Mouse (Mus musculus): ENCODE data around the gene Dkkl1. TPM values are rescaled to one million over a fixed set of nuclear protein-coding genes. Genes with fewer than 3 reads are reported as not detected.

Dkkl1 gene
- total and polyA plus RNA-seq, 3 experiments: 9.2 to 32.0 TPM; not detected in 1

DNA sequence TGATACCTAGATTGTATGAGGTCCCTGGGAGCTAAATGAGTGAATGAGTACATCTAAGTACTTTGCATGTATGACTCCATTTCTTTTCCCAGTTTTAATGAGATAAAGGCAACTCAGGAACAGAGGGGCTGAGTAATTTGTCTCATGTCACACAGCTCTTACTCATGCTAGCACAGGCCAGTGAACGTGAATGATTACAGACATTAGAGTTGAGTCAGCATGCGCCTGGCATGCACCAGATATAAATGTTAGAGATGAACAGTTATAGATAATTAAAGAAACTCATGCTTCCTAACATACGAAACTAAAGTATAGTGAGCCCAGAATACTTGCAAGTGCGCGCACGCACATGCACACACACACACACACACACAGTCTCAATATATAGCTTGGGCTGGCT, 21.8 kb downstream of the Dkkl1 start (continued):
- TF ChIP-seq E2F4 (IDR thresholded peaks at IDR 0.05; ENCODE audit: borderline replicate concordance, low read depth, low read length): no peak
- TF ChIP-seq CHD2 (IDR thresholded peaks at IDR 0.05; ENCODE audit: low read length): no peak
- peak; percentile 80 to 85 for TF ChIP-seq EP300 (IDR thresholded peaks at IDR 0.05; ENCODE audit: low read depth in 1 of 2, low read length in 2 of 2)
- 0 out of 2 replicates have a peak, but pooled peaks have one; percentile 28 for TF ChIP-seq BHLHE40 (IDR thresholded peaks at IDR 0.05; ENCODE audit: borderline replicate concordance, low read depth, low read length)
- no peak for TF ChIP-seq SIN3A (IDR thresholded peaks at IDR 0.05; ENCODE audit: low read length)
- TF ChIP-seq MYB (IDR thresholded peaks at IDR 0.05; ENCODE audit: low read depth, low read length): 0 out of 2 replicates have a peak, but pooled peaks have one; percentile 34
- no peak for TF ChIP-seq POLR2AphosphoS2 (IDR thresholded peaks at IDR 0.05; ENCODE audit: low read length)
- TF ChIP-seq ZC3H11A (IDR thresholded peaks at IDR 0.05; ENCODE audit: low read depth, low read length): no peak
- TF ChIP-seq CTCF (IDR thresholded peaks at IDR 0.05 in 2 of 3, conservative IDR thresholded peaks at IDR 0.05 in 1 of 3; ENCODE audit: control insufficient read depth in 1 of 3, insufficient read depth in 1 of 3, low read depth in 2 of 3, low read length in 3 of 3, poor library complexity in 1 of 3, severe bottlenecking in 1 of 3): no peak
- TF ChIP-seq MAX (IDR thresholded peaks at IDR 0.05; ENCODE audit: low read length): peak; percentile 69; the same call in 1 of the 2 replicates

GRCm38 (mm10) chr7:45189600-45189999, 22.3 kb downstream of the Dkkl1 start:
- no peaks in the 10 kb centered on the region for H3K27me3 ChIP-seq (ENCODE audit: control insufficient read depth in 1 of 2, insufficient read depth in 2 of 2, low read length in 2 of 2)
- H3K27ac ChIP-seq (ENCODE audit: control insufficient read depth, low read depth, low read length): peak overlapping the region; percentile 5; the same call in 1 of the 2 replicates
- peaks cover 26 to 41% of the 10 kb centered on the region in 2 experiments for H3K4me1 ChIP-seq (ENCODE audit: control insufficient read depth in 1 of 2, insufficient read depth in 2 of 2, low read length in 2 of 2)
- no peaks in the 10 kb centered on the region for H3K79me2 ChIP-seq (ENCODE audit: control insufficient read depth, insufficient read depth, low read length, poor library complexity)
- TF ChIP-seq HCFC1 (IDR thresholded peaks at IDR 0.05; ENCODE audit: low read depth, low read length) (no peak), POLR2AphosphoS5 (IDR thresholded peaks at IDR 0.05; ENCODE audit: borderline replicate concordance, low read depth, low read length) (no peak), POLR2A (IDR thresholded peaks at IDR 0.05; ENCODE audit: control insufficient read depth in 1 of 2, insufficient read depth in 1 of 2, low read depth in 1 of 2, low read length in 2 of 2, poor library complexity in 1 of 2) (no peak), JUND (IDR thresholded peaks at IDR 0.05; ENCODE audit: low read depth, low read length) (no peak), MAZ (IDR thresholded peaks at IDR 0.05; ENCODE audit: low read depth, low read length) (no peak), BHLHE40 (IDR thresholded peaks at IDR 0.05; ENCODE audit: borderline replicate concordance, low read depth, low read length) (no peak)
- H3K36me3 ChIP-seq (ENCODE audit: control insufficient read depth in 1 of 2, insufficient read depth in 2 of 2, low read length in 2 of 2): peaks cover 0 to 13% of the 10 kb centered on the region in 2 experiments; a peak in 2 of 4 replicates
- DNase-seq (ENCODE audit: low read depth, low spot score): no peak
- no peak overlapping the region for H3K9ac ChIP-seq (ENCODE audit: control insufficient read depth, low read depth, low read length, poor library complexity, severe bottlenecking)
- H3K4me3 ChIP-seq (ENCODE audit: control insufficient read depth in 1 of 2, insufficient read depth in 1 of 2, low read depth in 2 of 2, low read length in 2 of 2): no peak overlapping the region
- H3K9me3 ChIP-seq (replicated peaks; ENCODE audit: insufficient read depth, low read length): no peaks in the 10 kb centered on the region

DNA sequence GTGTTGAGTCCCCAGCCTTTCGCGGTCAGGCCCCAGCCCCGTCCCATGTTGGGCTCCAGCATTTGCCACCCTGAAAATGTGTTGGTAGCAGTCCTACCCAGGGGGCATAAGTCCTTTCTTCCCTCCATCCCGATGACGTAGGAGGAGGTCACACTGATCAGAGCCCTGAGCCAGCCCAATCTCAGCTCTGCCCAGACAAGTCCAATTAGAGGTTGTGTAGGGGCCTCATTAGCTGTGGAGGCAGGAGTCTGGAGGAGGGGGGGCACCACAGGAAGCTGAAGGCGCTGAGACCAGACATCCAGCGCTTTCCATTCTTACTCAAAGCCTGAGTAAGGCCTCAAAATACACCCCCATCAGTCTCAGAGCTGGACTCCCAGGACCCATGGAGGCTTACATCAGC, 26.0 kb downstream of the Dkkl1 start:
- no peak overlapping the region for H3K9ac ChIP-seq (ENCODE audit: control insufficient read depth, low read depth, low read length, poor library complexity, severe bottlenecking)
- H3K79me2 ChIP-seq (ENCODE audit: control insufficient read depth, insufficient read depth, low read length, poor library complexity): no peaks in the 10 kb centered on the region
- no peak overlapping the region for H3K27ac ChIP-seq (ENCODE audit: control insufficient read depth, low read depth, low read length)
- no peak for DNase-seq (ENCODE audit: low read depth, low spot score)
- no peak overlapping the region for H3K4me3 ChIP-seq (ENCODE audit: control insufficient read depth in 1 of 2, insufficient read depth in 1 of 2, low read depth in 2 of 2, low read length in 2 of 2)
- no peaks in the 10 kb centered on the region for H3K27me3 ChIP-seq (ENCODE audit: control insufficient read depth in 1 of 2, insufficient read depth in 2 of 2, low read length in 2 of 2)
- H3K36me3 ChIP-seq (ENCODE audit: control insufficient read depth in 1 of 2, insufficient read depth in 2 of 2, low read length in 2 of 2): peaks cover 0 to 11% of the 10 kb centered on the region in 2 experiments; a peak in 2 of 4 replicates
- no peaks in the 10 kb centered on the region for H3K9me3 ChIP-seq (replicated peaks; ENCODE audit: insufficient read depth, low read length)
- TF ChIP-seq ELF1 (IDR thresholded peaks at IDR 0.05; ENCODE audit: low read depth, low read length) (no peak), RAD21 (IDR thresholded peaks at IDR 0.05; ENCODE audit: low read depth, low read length) (no peak), POLR2A (IDR thresholded peaks at IDR 0.05; ENCODE audit: control insufficient read depth in 1 of 2, insufficient read depth in 1 of 2, low read depth in 1 of 2, low read length in 2 of 2, poor library complexity in 1 of 2) (no peak), ETS1 (IDR thresholded peaks at IDR 0.05; ENCODE audit: low read depth, low read length) (no peak), E2F4 (IDR thresholded peaks at IDR 0.05; ENCODE audit: borderline replicate concordance, low read depth, low read length) (no peak), CHD1 (IDR thresholded peaks at IDR 0.05; ENCODE audit: low read depth, low read length) (no peak), JUND (IDR thresholded peaks at IDR 0.05; ENCODE audit: low read depth, low read length) (no peak), MEF2A (IDR thresholded peaks at IDR 0.05; ENCODE audit: extremely low read depth, insufficient replicate concordance, low read depth, low read length, poor library complexity, severe bottlenecking) (no peak), NRF1 (IDR thresholded peaks at IDR 0.05; ENCODE audit: insufficient read depth, low read depth, low read length, poor library complexity, severe bottlenecking) (no peak), ZMIZ1 (IDR thresholded peaks at IDR 0.05; ENCODE audit: low read depth, low read length) (no peak), GATA1 (IDR thresholded peaks at IDR 0.05; ENCODE audit: low read depth, low read length) (no peak), SIN3A (IDR thresholded peaks at IDR 0.05; ENCODE audit: low read length) (no peak), USF1 (IDR thresholded peaks at IDR 0.05; ENCODE audit: low read depth, low read length) (no peak), ZNF384 (IDR thresholded peaks at IDR 0.05; ENCODE audit: low read depth, low read length) (no peak), BHLHE40 (IDR thresholded peaks at IDR 0.05; ENCODE audit: borderline replicate concordance, low read depth, low read length) (no peak)
- H3K4me1 ChIP-seq (ENCODE audit: control insufficient read depth in 1 of 2, insufficient read depth in 2 of 2, low read length in 2 of 2): peaks cover 9 to 19% of the 10 kb centered on the region in 2 experiments
